Mouse (Mus musculus) forebrain, embryonic 16.5 days (tissue): ENCODE measurements around the gene Enho. TPM values are rescaled to one million over a fixed set of nuclear protein-coding genes. Genes with fewer than 3 reads are reported as not detected.

Source experiments
- ATAC-seq: fragments of 200-750 bp; cut with Nextera tagmentation; 2 replicates; pipeline ENCODE4 v1.8.0; 2017; ENCODE audit warnings: mild to moderate bottlenecking, moderate library complexity
- H3K27ac ChIP-seq: fragments of 300-500 bp; sonication (generic); 2 replicates; pipeline ENCODE4 v1.5.1; 2014; ENCODE audit warnings: low read length, control low read depth
- H3K27me3 ChIP-seq: fragments of 300-500 bp; sonication (generic); replicated peaks from 2 replicates; pipeline ENCODE4 v1.6.1; 2014; ENCODE audit warnings: low read length; ENCODE audit not compliant: control insufficient read depth, insufficient read depth
- H3K36me3 ChIP-seq: fragments of 300-500 bp; sonication (generic); 2 replicates; pipeline ENCODE4 v1.6.1; 2014; ENCODE audit not compliant: control insufficient read depth, insufficient read depth
- H3K4me1 ChIP-seq: fragments of 300-500 bp; sonication (generic); replicated peaks from 2 replicates; pipeline ENCODE4 v1.6.1; 2014; ENCODE audit warnings: low read length; ENCODE audit not compliant: control insufficient read depth, insufficient read depth
- H3K4me2 ChIP-seq: fragments of 300-500 bp; sonication (generic); 2 replicates; pipeline ENCODE4 v1.6.1; 2014; ENCODE audit warnings: mild to moderate bottlenecking, low read length, control low read depth
- H3K4me3 ChIP-seq: fragments of 300-500 bp; sonication (generic); replicated peaks from 2 replicates; pipeline ENCODE4 v1.5.1; 2014; ENCODE audit warnings: mild to moderate bottlenecking, low read length, control low read depth
- H3K9ac ChIP-seq: fragments of 300-500 bp; sonication (generic); replicated peaks from 2 replicates; pipeline ENCODE4 v1.6.1; 2014; ENCODE audit warnings: low read depth, low read length, control low read depth
- H3K9me3 ChIP-seq: fragments of 300-500 bp; sonication (generic); 2 replicates; pipeline ENCODE4 v1.6.1; 2016; ENCODE audit warnings: low read length; ENCODE audit not compliant: control insufficient read depth
- WGBS: fragments of 180-500 bp; shearing (Covaris S2); extraction: QIAGEN DNeasy Blood & Tissue Kit; methylation state at CpG from one replicate; pipeline ENCODE4 v1.1.7; 2014; 5-methylcytosine and 5-hydroxymethylcytosine counted together
- polyA plus RNA-seq: library from polyadenylated mRNA; unstranded; fragments of >200 nt; fragmentation: Nextera tagmentation; extraction: Ambion mirVana; gene quantifications from 2 replicates; pipeline ENCODE4 v1.2.1, GENCODE M21; 2015

Gene Enho
- polyA plus RNA-seq, 1 experiment from 2014 or later: 68.4 TPM

- no peak overlapping the region for H3K27ac ChIP-seq
- H3K9me3 ChIP-seq: no peaks in the 10 kb centered on the region
- H3K4me1 ChIP-seq: peaks cover 35% of the 10 kb centered on the region
- H3K27me3 ChIP-seq: no peaks in the 10 kb centered on the region; the same call in 1 of the 2 replicates
- 52% methylated on average over 4 of the region's 4 CpGs for WGBS
- H3K4me3 ChIP-seq: no peak overlapping the region
- H3K4me2 ChIP-seq: no peak overlapping the region
- no peaks in the 10 kb centered on the region for H3K36me3 ChIP-seq
- ATAC-seq: no peak
- no peak overlapping the region for H3K9ac ChIP-seq
Observed at GRCm38 (mm10) chr4:41606784-41607183, 33.3 kb downstream of the Enho start.

- peak; percentile 62 for ATAC-seq
- 27% methylated on average over 8 of the region's 8 CpGs for WGBS
- 0 out of 2 replicates have a peak overlapping the region, but pooled peaks have one; percentile 7 for H3K9ac ChIP-seq
Observed at GRCm38 (mm10) chr4:41604476-41605396, 35.4 kb downstream of the Enho start.

GRCm38 (mm10) chr4:41602818-41603217, 37.3 kb downstream of the Enho start:
- no peak overlapping the region for H3K9ac ChIP-seq
- H3K4me3 ChIP-seq: no peak overlapping the region
- no peak overlapping the region for H3K27ac ChIP-seq
- H3K4me1 ChIP-seq: peaks cover 10% of the 10 kb centered on the region
- no peak for ATAC-seq
- H3K27me3 ChIP-seq: no peaks in the 10 kb centered on the region; the same call in 1 of the 2 replicates
- no peaks in the 10 kb centered on the region for H3K36me3 ChIP-seq
- no peaks in the 10 kb centered on the region for H3K9me3 ChIP-seq
- 39% methylated on average over 4 of the region's 4 CpGs for WGBS
- no peak overlapping the region for H3K4me2 ChIP-seq

More at GRCm38 (mm10) chr4:41604476-41605396, 35.4 kb downstream of the Enho start:
- Histone ChIP-seq H3K27me3 (no peaks in the 10 kb centered on the region; the same call in 1 of the 2 replicates), H3K4me3 (no peak overlapping the region), H3K4me2 (no peak overlapping the region), H3K36me3 (no peaks in the 10 kb centered on the region), H3K4me1 (peaks cover 18% of the 10 kb centered on the region), H3K9me3 (no peaks in the 10 kb centered on the region), H3K27ac (no peak overlapping the region)

Other genes starting within 250 kb of the Enho start
- gene Kif24, start 175.4 kb downstream of the Enho start, polyA plus RNA-seq: 3.7 and 4.9 TPM in 2 replicates
- gene Nudt2, start 175.2 kb downstream of the Enho start, polyA plus RNA-seq: 68.2 and 71.7 TPM in 2 replicates
- 2.8 and 3.4 TPM in 2 replicates for gene AI464131, start 137.2 kb downstream of the Enho start, polyA plus RNA-seq
- gene 1110017D15Rik, start 123.0 kb downstream of the Enho start, polyA plus RNA-seq: 8.8 and 11.1 TPM in 2 replicates
- 13.7 and 14.2 TPM in 2 replicates for gene Fam219a, start 70.8 kb downstream of the Enho start, polyA plus RNA-seq
- gene Dnaic1, start 70.5 kb downstream of the Enho start, polyA plus RNA-seq: 1.2 and 1.7 TPM in 2 replicates
- gene Cntfr, start 56.8 kb upstream of the Enho start, polyA plus RNA-seq: 12.3 and 16.7 TPM in 2 replicates
- 28.3 and 29.2 TPM in 2 replicates for gene Il11ra1, start 59.7 kb upstream of the Enho start, polyA plus RNA-seq
- 51.7 and 60.5 TPM in 2 replicates for gene Rpp25l, start 73.2 kb upstream of the Enho start, polyA plus RNA-seq
- 304 and 315 TPM in 2 replicates for gene Dctn3, start 82.8 kb upstream of the Enho start, polyA plus RNA-seq
- not detected in 2 replicates for gene Arid3c, start 90.8 kb upstream of the Enho start, polyA plus RNA-seq
- 21.2 and 30.2 TPM in 2 replicates for gene Galt, start 114.9 kb upstream of the Enho start, polyA plus RNA-seq
- 48.0 and 55.8 TPM in 2 replicates for gene Sigmar1, start 115.8 kb upstream of the Enho start, polyA plus RNA-seq
- 199 and 219 TPM in 2 replicates for gene Ccl27a, start 133.9 kb upstream of the Enho start, polyA plus RNA-seq